Mouse (Mus musculus) myocyte (in vitro differentiated cells): ENCODE results near the gene Hephl1.

ENCODE experiments used
- CEBPB ChIP-seq: IDR thresholded peaks from 2 replicates; pipeline ENCODE4 v1.6.1; 2011; ENCODE audit warnings: mild to moderate bottlenecking, moderate library complexity; ENCODE audit not compliant: poor library complexity, insufficient read depth, severe bottlenecking
- MAX ChIP-seq: IDR thresholded peaks from one replicate; pipeline ENCODE4 v1.6.1; 2011; ENCODE audit warnings: low read depth, mild to moderate bottlenecking, control low read depth
- POLR2A ChIP-seq: IDR thresholded peaks from one replicate; pipeline ENCODE4 v1.6.1; 2011; ENCODE audit warnings: low read depth, mild to moderate bottlenecking, control low read depth, moderate library complexity; ENCODE audit not compliant: insufficient read length
- POLR2AphosphoS2 ChIP-seq: IDR thresholded peaks from one replicate; pipeline ENCODE4 v1.6.1; 2011; ENCODE audit warnings: low read depth, control low read depth; ENCODE audit not compliant: insufficient read length

DNA sequence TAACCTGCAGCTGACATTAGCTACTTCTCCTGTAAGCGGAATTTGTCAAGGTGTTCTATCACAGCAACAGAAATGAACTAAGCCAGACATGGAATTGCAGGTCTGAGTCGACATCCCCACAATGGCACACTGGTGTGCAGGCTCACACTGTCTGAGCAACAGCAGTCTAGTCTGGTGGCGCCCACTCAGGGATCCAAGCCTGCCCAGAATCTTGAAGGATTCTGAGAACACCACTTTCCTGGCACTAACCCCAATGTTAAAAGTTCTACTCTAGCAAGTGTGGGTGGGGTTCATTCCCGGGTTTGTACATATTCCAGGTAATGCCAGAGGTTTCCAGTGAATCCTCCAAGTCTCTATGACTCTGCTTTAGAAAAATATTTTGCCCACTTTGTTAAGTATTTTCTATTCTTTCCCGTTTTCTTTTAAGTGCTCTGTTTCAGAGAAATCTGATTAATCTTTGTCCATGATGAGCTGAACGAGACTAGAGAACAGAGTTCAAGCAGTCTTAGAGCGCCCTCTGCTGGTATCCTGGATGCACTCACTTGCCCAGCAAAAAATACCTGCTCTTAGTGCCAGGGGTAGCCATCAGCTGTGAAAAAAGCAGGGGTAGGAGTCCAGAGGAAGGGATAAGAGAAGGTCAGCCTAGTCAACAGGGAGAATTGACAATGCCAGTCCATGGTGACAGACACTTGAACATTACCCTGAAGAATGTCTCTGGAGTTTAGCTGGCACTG, 96.5 kb downstream of the Hephl1 start:
- TF ChIP-seq POLR2AphosphoS2 (no peak), CEBPB (no peak), POLR2A (no peak), MAX (no peak)
